Mouse (Mus musculus): ENCODE data around the gene Plcd3. TPM values are rescaled to one million over a fixed set of nuclear protein-coding genes. Genes with fewer than 3 reads are reported as not detected.

Plcd3 gene
- polyA plus RNA-seq, 1 experiment from 2014 or later = 1.7 TPM

DNA sequence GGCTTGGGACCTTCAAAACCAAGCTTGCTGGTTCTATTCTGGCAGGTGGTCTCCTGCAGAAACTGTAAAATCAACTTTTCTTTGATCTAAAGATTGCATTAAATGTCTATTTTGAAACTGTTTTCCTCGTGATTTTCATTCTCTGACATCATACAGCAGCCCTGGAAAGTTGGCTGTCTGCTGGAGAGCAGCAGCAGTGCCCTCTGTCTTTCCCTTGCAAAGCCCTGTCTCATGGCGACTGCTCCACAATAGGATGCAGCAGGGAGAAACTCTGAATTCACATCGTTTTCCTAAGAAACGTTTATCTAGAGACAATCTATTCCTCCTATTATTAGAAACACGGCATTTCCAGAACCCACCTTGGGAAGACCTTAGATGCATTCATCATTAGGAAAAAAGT lies 18.2 kb upstream of the Plcd3 start:
- H3K4me3 ChIP-seq (replicated peaks; ENCODE audit: low read length) = no peak overlapping the region
- H3K4me2 ChIP-seq (replicated peaks) = no peak overlapping the region
- H3K27me3 ChIP-seq (ENCODE audit: control insufficient read depth, insufficient read depth, low read length) = no peaks in the 10 kb centered on the region
- peaks cover 22% of the 10 kb centered on the region for H3K4me1 ChIP-seq (replicated peaks; ENCODE audit: control insufficient read depth, insufficient read depth, low read length)
- H3K9ac ChIP-seq = no peak overlapping the region
- no peaks in the 10 kb centered on the region for H3K36me3 ChIP-seq (replicated peaks; ENCODE audit: control insufficient read depth, insufficient read depth)
- 47% methylated on average over 5 of the region's 5 CpGs for WGBS
- H3K27ac ChIP-seq = no peak overlapping the region
- ATAC-seq (ENCODE audit: low FRiP score) (no peak), DNase-seq (ENCODE audit: low spot score) (no peak)
- H3K9me3 ChIP-seq (ENCODE audit: control insufficient read depth, low read length) = no peaks in the 10 kb centered on the region

DNA sequence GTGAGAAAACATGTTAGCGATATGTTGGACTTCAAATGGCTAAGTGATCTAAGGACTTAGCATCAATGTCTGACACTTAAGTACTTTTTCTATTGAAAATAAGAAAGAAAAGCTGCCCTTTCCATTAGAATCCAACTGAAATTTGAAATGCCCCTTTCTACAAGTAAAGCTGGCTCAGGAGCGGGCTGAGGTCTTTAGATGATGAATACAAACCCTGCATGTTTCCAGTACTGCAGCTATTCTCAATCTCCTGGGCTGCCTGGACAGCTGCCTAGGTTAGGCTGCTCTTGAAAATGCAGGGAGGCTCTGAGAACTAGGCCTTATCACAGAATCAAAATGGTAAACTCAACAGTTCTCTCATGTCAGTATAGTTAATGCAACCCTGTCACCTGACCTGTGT lies 17.4 kb upstream of the Plcd3 start:
- Histone ChIP-seq H3K27me3 (ENCODE audit: control insufficient read depth, insufficient read depth, low read length) (peaks cover 2% of the 10 kb centered on the region; the same call in 1 of the 2 replicates), H3K4me1 (replicated peaks; ENCODE audit: control insufficient read depth, insufficient read depth, low read length) (peaks cover 22% of the 10 kb centered on the region), H3K4me3 (replicated peaks; ENCODE audit: low read length) (peak overlapping the region; percentile 51), H3K36me3 (replicated peaks; ENCODE audit: control insufficient read depth, insufficient read depth) (no peaks in the 10 kb centered on the region), H3K9ac (peak overlapping the region; percentile 69; the same call in 1 of the 2 replicates), H3K27ac (no peak overlapping the region), H3K9me3 (ENCODE audit: control insufficient read depth, low read length) (no peaks in the 10 kb centered on the region), H3K4me2 (replicated peaks) (peak overlapping the region; percentile 87)
- no peak for DNase-seq (ENCODE audit: low spot score)
- 91% methylated on average over 2 of the region's 2 CpGs for WGBS
- ATAC-seq (ENCODE audit: low FRiP score) = no peak

GRCm38 (mm10) chr11:103117591-103118009 lies 16.1 kb upstream of the Plcd3 start:
- peak overlapping the region; percentile 69 for H3K9ac ChIP-seq
- H3K9me3 ChIP-seq (ENCODE audit: control insufficient read depth, low read length) = no peaks in the 10 kb centered on the region
- no peak overlapping the region; the same call in 1 of the 2 replicates for H3K27ac ChIP-seq
- ATAC-seq (ENCODE audit: low FRiP score) = no peak
- H3K4me1 ChIP-seq (replicated peaks; ENCODE audit: control insufficient read depth, insufficient read depth, low read length) = peaks cover 22% of the 10 kb centered on the region
- no peaks in the 10 kb centered on the region for H3K36me3 ChIP-seq (replicated peaks; ENCODE audit: control insufficient read depth, insufficient read depth)
- H3K4me2 ChIP-seq (replicated peaks) = peak overlapping the region; percentile 87
- no peak for DNase-seq (ENCODE audit: low spot score)
- peak overlapping the region; percentile 51 for H3K4me3 ChIP-seq (replicated peaks; ENCODE audit: low read length)
- under 1% methylated on average over 38 of the region's 38 CpGs for WGBS
- peaks cover 15% of the 10 kb centered on the region for H3K27me3 ChIP-seq (ENCODE audit: control insufficient read depth, insufficient read depth, low read length)

DNA sequence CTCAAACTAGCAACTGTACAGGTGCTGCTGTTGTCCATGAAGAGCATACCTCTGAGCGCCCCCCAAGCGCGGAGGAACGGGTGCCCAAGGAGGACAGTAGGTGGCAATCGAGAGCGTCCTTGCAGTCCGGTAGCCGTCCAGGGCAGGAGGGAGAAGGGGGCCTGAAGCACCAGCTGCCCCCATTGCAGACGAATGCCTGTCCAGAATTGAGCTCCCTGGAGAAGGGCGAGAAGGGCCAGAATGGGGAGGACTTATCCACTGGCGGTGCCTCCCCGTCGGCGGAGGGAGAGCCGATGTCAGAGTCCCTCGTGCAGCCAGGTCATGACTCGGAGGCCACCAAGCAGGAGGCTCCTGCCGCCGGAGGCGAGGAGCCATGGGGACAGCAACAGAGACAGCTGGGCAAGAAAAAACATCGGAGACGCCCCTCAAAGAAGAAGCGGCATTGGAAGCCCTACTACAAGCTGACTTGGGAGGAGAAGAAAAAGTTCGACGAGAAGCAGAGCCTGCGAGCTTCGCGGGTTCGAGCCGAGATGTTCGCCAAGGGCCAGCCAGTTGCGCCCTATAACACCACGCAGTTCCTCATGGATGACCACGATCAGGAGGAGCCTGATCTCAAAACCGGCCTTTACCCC lies 15.6 kb upstream of the Plcd3 start:
- Histone ChIP-seq H3K27me3 (ENCODE audit: control insufficient read depth, insufficient read depth, low read length) (peaks cover 19% of the 10 kb centered on the region), H3K27ac (peak overlapping the region; percentile 87), H3K36me3 (replicated peaks; ENCODE audit: control insufficient read depth, insufficient read depth) (no peaks in the 10 kb centered on the region), H3K4me2 (replicated peaks) (peak overlapping the region; percentile 87), H3K9me3 (ENCODE audit: control insufficient read depth, low read length) (no peaks in the 10 kb centered on the region), H3K4me3 (replicated peaks; ENCODE audit: low read length) (peak overlapping the region; percentile 51), H3K4me1 (replicated peaks; ENCODE audit: control insufficient read depth, insufficient read depth, low read length) (peaks cover 24% of the 10 kb centered on the region), H3K9ac (peak overlapping the region; percentile 69)
- under 1% methylated on average over 35 of the region's 35 CpGs for WGBS
- DNase-seq (ENCODE audit: low spot score) (peak; percentile 66), ATAC-seq (ENCODE audit: low FRiP score) (0 out of 2 replicates have a peak, but pooled peaks have one; percentile 13)

GRCm38 (mm10) chr11:103116008-103116818 lies 14.8 kb upstream of the Plcd3 start, which contains the start of gene Hexim1:
Hexim1 (plus strand) TSS chr11:103116231.
- Histone ChIP-seq H3K4me1 (replicated peaks; ENCODE audit: control insufficient read depth, insufficient read depth, low read length) (peaks cover 29% of the 10 kb centered on the region), H3K27me3 (ENCODE audit: control insufficient read depth, insufficient read depth, low read length) (peaks cover 27% of the 10 kb centered on the region), H3K4me2 (replicated peaks) (peak within 1 kb of the TSS; percentile 87), H3K9ac (peak within 1 kb of the TSS; percentile 79), H3K9me3 (ENCODE audit: control insufficient read depth, low read length) (no peaks in the 10 kb centered on the region), H3K4me3 (replicated peaks; ENCODE audit: low read length) (peak within 1 kb of the TSS; percentile 51), H3K27ac (peak within 1 kb of the TSS; percentile 92), H3K36me3 (replicated peaks; ENCODE audit: control insufficient read depth, insufficient read depth) (no peaks in the 10 kb centered on the region)
- DNase-seq (ENCODE audit: low spot score) (peak; percentile 99), ATAC-seq (ENCODE audit: low FRiP score) (peak; percentile 95)
- under 1% methylated on average over 52 of the region's 53 CpGs for WGBS

DNA sequence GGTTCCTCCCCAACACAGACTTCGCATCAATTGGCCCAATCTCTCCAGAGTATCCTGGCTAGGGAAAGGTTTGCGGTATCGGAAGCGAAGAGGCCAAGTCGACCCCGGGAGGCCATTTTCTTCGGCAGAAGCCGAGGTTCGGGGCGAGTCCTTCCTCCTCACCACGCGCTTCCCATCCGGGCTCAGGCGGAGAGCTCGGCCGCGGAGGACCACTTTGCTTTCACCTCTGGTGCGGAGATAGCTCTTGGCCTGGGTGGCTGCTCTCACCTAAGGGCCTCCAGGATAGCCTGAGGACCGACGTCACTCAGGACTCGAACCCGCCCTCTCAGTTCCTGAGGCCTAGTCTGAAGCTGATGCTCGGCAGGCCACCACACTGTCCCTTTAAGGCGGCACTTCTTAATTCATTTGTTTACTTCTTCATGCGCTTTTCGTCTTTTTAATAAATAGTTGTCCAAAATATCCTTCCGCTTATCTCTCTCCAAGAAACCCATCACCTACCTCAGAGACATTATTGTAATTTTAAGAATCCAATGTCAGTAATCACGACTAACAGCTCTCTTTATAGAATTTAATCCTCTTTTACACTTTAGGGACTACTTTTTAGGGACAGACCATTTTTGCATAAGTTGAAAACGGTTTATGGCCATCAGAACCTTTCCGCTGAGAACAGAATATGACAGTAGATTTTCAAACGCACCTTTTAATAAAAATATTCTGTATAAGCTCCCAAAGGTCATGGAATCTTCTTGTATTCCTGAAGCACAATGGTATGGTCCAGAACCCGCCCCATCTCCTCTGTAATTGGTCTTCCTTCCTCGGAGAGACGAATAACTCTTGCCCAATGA lies 13.9 kb upstream of the Plcd3 start:
- Histone ChIP-seq H3K27me3 (ENCODE audit: control insufficient read depth, insufficient read depth, low read length) (peaks cover 34% of the 10 kb centered on the region), H3K9me3 (ENCODE audit: control insufficient read depth, low read length) (no peaks in the 10 kb centered on the region), H3K27ac (peak overlapping the region; percentile 92), H3K4me2 (replicated peaks) (peak overlapping the region; percentile 87), H3K4me1 (replicated peaks; ENCODE audit: control insufficient read depth, insufficient read depth, low read length) (peaks cover 29% of the 10 kb centered on the region), H3K4me3 (replicated peaks; ENCODE audit: low read length) (peak overlapping the region; percentile 51), H3K9ac (peak overlapping the region; percentile 79), H3K36me3 (replicated peaks; ENCODE audit: control insufficient read depth, insufficient read depth) (no peaks in the 10 kb centered on the region)
- WGBS = under 1% methylated on average over 34 of the region's 34 CpGs
- DNase-seq (ENCODE audit: low spot score) = peak; percentile 85
- ATAC-seq (ENCODE audit: low FRiP score) = peak; percentile 72

DNA sequence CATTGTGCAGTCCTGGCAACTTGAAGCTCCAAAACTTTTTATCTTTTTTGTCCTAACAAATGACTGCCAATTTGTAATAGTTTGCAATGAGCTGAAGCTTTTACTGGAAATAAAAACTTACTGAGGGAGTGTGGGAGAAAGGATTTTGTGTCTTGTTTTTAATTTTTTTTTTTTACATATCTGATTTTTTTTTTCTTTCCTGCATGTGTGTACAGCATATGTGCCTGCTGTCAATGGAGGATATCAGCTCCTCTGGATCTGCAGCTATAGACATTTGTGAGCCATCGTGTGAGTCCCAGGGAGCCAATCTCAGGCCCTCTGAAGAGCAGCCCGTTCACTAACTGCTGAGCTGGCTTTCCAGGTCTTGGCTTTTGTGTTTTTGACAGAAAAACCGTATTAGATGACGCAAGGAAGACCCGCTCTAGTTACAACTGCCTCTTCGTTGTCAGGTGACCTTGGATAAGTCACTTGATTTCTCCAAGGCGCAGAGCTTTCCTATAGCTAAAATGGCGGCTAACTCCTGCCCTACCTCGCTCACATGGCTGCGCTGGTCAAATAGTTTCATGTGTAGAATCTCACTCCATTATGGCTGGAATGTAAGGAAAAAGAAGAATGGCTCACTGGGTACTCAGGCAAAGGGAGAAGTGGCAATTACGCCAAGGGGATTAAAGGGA lies 12.9 kb upstream of the Plcd3 start:
- DNase-seq (ENCODE audit: low spot score) (no peak), ATAC-seq (ENCODE audit: low FRiP score) (no peak)
- no peaks in the 10 kb centered on the region for H3K36me3 ChIP-seq (replicated peaks; ENCODE audit: control insufficient read depth, insufficient read depth)
- peak overlapping the region; percentile 79 for H3K9ac ChIP-seq
- H3K4me1 ChIP-seq (replicated peaks; ENCODE audit: control insufficient read depth, insufficient read depth, low read length) = peaks cover 29% of the 10 kb centered on the region
- peak overlapping the region; percentile 51 for H3K4me3 ChIP-seq (replicated peaks; ENCODE audit: low read length)
- WGBS = 88% methylated on average over 11 of the region's 11 CpGs
- no peaks in the 10 kb centered on the region for H3K9me3 ChIP-seq (ENCODE audit: control insufficient read depth, low read length)
- H3K27ac ChIP-seq = peak overlapping the region; percentile 92
- H3K27me3 ChIP-seq (ENCODE audit: control insufficient read depth, insufficient read depth, low read length) = peaks cover 34% of the 10 kb centered on the region
- H3K4me2 ChIP-seq (replicated peaks) = peak overlapping the region; percentile 87

GRCm38 (mm10) chr11:103113771-103114170 lies 12.3 kb upstream of the Plcd3 start:
- H3K36me3 ChIP-seq (replicated peaks; ENCODE audit: control insufficient read depth, insufficient read depth) = no peaks in the 10 kb centered on the region
- no peak for ATAC-seq (ENCODE audit: low FRiP score)

More at GRCm38 (mm10) chr11:103113771-103114170, 12.3 kb upstream of the Plcd3 start:
- 83% methylated on average over 4 of the region's 4 CpGs for WGBS
- Histone ChIP-seq H3K27me3 (ENCODE audit: control insufficient read depth, insufficient read depth, low read length) (peaks cover 34% of the 10 kb centered on the region), H3K4me3 (replicated peaks; ENCODE audit: low read length) (no peak overlapping the region), H3K9ac (no peak overlapping the region), H3K9me3 (ENCODE audit: control insufficient read depth, low read length) (no peaks in the 10 kb centered on the region), H3K4me1 (replicated peaks; ENCODE audit: control insufficient read depth, insufficient read depth, low read length) (peaks cover 25% of the 10 kb centered on the region), H3K27ac (no peak overlapping the region), H3K4me2 (replicated peaks) (no peak overlapping the region)
- no peak for DNase-seq (ENCODE audit: low spot score)

Measured in hindbrain, embryonic 14.5 days (tissue).